Mouse (Mus musculus) ES-Bruce4 (cell line): ENCODE measurements around the gene Hinfp.

Experiments
- CTCF ChIP-seq: IDR thresholded peaks from one replicate; pipeline ENCODE4 v1.8.1; 2011; ENCODE audit warnings: low read depth, low read length
- EP300 ChIP-seq: IDR thresholded peaks from 2 replicates; pipeline ENCODE4 v1.6.1; 2011; ENCODE audit warnings: low read depth, low read length; ENCODE audit not compliant: insufficient read depth
- POLR2A ChIP-seq: IDR thresholded peaks from one replicate; pipeline ENCODE4 v1.8.1; 2011; ENCODE audit warnings: low read length; ENCODE audit not compliant: insufficient read depth

DNA sequence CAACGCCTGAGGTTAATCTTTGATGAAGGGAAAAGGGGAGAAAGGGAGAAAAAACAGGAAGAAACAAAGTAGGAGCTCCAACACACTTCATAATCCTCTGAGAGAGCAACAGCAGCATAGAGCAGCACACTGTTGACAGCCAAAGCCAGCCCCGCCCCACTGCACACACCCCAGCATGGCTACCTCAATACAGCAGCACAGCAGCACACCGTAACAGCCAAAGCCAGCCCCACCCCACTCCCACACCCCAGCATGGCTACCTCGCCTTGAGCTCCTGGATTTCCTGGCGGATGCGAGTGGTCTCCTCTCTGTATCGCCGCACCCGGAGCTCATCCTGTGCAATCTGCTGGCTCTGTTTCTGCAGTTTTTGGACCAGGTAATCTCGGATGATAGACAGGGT, 46.9 kb upstream of the Hinfp start:
- TF ChIP-seq CTCF = no peak
- TF ChIP-seq POLR2A = no peak
- TF ChIP-seq EP300 = no peak
